Mouse (Mus musculus) forebrain, postnatal 0 days (tissue): ENCODE results near the gene Il13ra1. TPM values are rescaled to one million over a fixed set of nuclear protein-coding genes. Genes with fewer than 3 reads are reported as not detected.

Source experiments
- ATAC-seq: fragments of 200-750 bp; cut with Nextera tagmentation; 2 replicates; pipeline ENCODE4 v1.8.0; 2017; ENCODE audit warnings: mild to moderate bottlenecking, moderate library complexity
- DNase-seq: peaks from one replicate; pipeline ENCODE4 v3.0.0-alpha.2; 2015
- H3K27ac ChIP-seq: fragments of 300-500 bp; sonication (generic); 2 replicates; pipeline ENCODE4 v1.5.1; 2014; ENCODE audit warnings: low read depth, mild to moderate bottlenecking, antibody characterized with exemption, low read length, moderate library complexity, mixed read lengths
- H3K27me3 ChIP-seq: fragments of 300-500 bp; sonication (generic); 2 replicates; pipeline ENCODE4 v1.6.1; 2014; ENCODE audit warnings: mild to moderate bottlenecking, low read length, mixed read lengths; ENCODE audit not compliant: insufficient read depth
- H3K36me3 ChIP-seq: fragments of 300-500 bp; sonication (generic); 2 replicates; pipeline ENCODE4 v1.6.1; 2014; ENCODE audit warnings: mild to moderate bottlenecking, moderate library complexity; ENCODE audit not compliant: insufficient read depth
- H3K4me1 ChIP-seq: fragments of 300-500 bp; sonication (generic); 2 replicates; pipeline ENCODE4 v1.6.1; 2014; ENCODE audit warnings: antibody characterized with exemption; ENCODE audit not compliant: insufficient read depth
- H3K4me2 ChIP-seq: fragments of 300-500 bp; sonication (generic); 2 replicates; pipeline ENCODE4 v1.6.1; 2014; ENCODE audit warnings: low read depth, mild to moderate bottlenecking, moderate library complexity
- H3K4me3 ChIP-seq: fragments of 300-500 bp; sonication (generic); 2 replicates; pipeline ENCODE4 v1.5.1; 2014; ENCODE audit warnings: low read depth, low read length, mixed read lengths
- H3K9ac ChIP-seq: fragments of 300-500 bp; sonication (generic); 2 replicates; pipeline ENCODE4 v1.6.1; 2014; ENCODE audit warnings: mild to moderate bottlenecking
- H3K9me3 ChIP-seq: fragments of 300-500 bp; sonication (generic); 2 replicates; pipeline ENCODE4 v1.6.1; 2016; ENCODE audit warnings: low read length
- CTCF ChIP-seq: sonication (generic); IDR thresholded peaks from 2 replicates; pipeline ENCODE4 v1.5.1; 2016; ENCODE audit warnings: antibody characterized with exemption, control low read depth, low read depth
- WGBS: fragments of 180-500 bp; shearing (Covaris S2); extraction: QIAGEN DNeasy Blood & Tissue Kit; methylation state at CpG from one replicate; pipeline ENCODE4 v1.1.7; 2014; 5-methylcytosine and 5-hydroxymethylcytosine counted together
- polyA plus RNA-seq: library from polyadenylated mRNA; unstranded; fragments of >200 nt; fragmentation: Nextera tagmentation; extraction: Ambion mirVana; gene quantifications from 2 replicates; pipeline ENCODE4 v1.2.1, GENCODE M21; 2015
- total RNA-seq: library from RNA; depleted of rRNA; stranded (reverse); fragments of >200 nt; gene quantifications from 2 replicates; pipeline ENCODE4 v1.2.3, GENCODE M21; 2014

The Il13ra1 gene
- total and polyA plus RNA-seq, 2 experiments from 2014 or later: 6.7 to 10.5 TPM

GRCm38 (mm10) chrX:36146746-36147145, 34.8 kb downstream of the Il13ra1 start:
- Histone ChIP-seq H3K9ac (no peak overlapping the region), H3K27ac (no peak overlapping the region), H3K4me3 (no peak overlapping the region), H3K36me3 (no peaks in the 10 kb centered on the region), H3K4me2 (no peak overlapping the region), H3K9me3 (no peaks in the 10 kb centered on the region), H3K4me1 (no peaks in the 10 kb centered on the region), H3K27me3 (no peaks in the 10 kb centered on the region)
- TF ChIP-seq CTCF: no peak
- DNase-seq (no peak), ATAC-seq (no peak)
- 54% methylated on average over 4 of the region's 4 CpGs for WGBS

- Histone ChIP-seq H3K4me1 (no peaks in the 10 kb centered on the region), H3K9me3 (no peaks in the 10 kb centered on the region), H3K4me3 (no peak overlapping the region), H3K27ac (no peak overlapping the region), H3K4me2 (no peak overlapping the region), H3K36me3 (no peaks in the 10 kb centered on the region), H3K27me3 (no peaks in the 10 kb centered on the region), H3K9ac (no peak overlapping the region)
- DNase-seq: no peak
- no peak for TF ChIP-seq CTCF
- no peak for ATAC-seq
Observed at GRCm38 (mm10) chrX:36150100-36150499, 38.2 kb downstream of the Il13ra1 start.

GRCm38 (mm10) chrX:36156677-36157076, 44.8 kb downstream of the Il13ra1 start:
- ATAC-seq: no peak
- Histone ChIP-seq H3K9ac (no peak overlapping the region), H3K9me3 (no peaks in the 10 kb centered on the region), H3K27ac (no peak overlapping the region), H3K4me2 (no peak overlapping the region), H3K4me1 (no peaks in the 10 kb centered on the region), H3K36me3 (no peaks in the 10 kb centered on the region), H3K4me3 (no peak overlapping the region), H3K27me3 (no peaks in the 10 kb centered on the region)
- WGBS: 71% methylated on average over 2 of the region's 2 CpGs
- DNase-seq: no peak
- TF ChIP-seq CTCF: no peak

GRCm38 (mm10) chrX:36161567-36161966, 49.7 kb downstream of the Il13ra1 start:
- TF ChIP-seq CTCF: no peak
- WGBS: 32% methylated on average over 4 of the region's 4 CpGs
- no peaks in the 10 kb centered on the region for H3K27me3 ChIP-seq

GRCm38 (mm10) chrX:36183625-36184024, 71.7 kb downstream of the Il13ra1 start:
- Histone ChIP-seq H3K4me2 (no peak overlapping the region), H3K9ac (no peak overlapping the region), H3K27ac (no peak overlapping the region), H3K9me3 (no peaks in the 10 kb centered on the region), H3K27me3 (no peaks in the 10 kb centered on the region), H3K4me1 (no peaks in the 10 kb centered on the region), H3K4me3 (no peak overlapping the region), H3K36me3 (no peaks in the 10 kb centered on the region)
- peak; percentile 68 for TF ChIP-seq CTCF
- ATAC-seq: no peak
- peak; percentile 29 for DNase-seq

More at GRCm38 (mm10) chrX:36161567-36161966, 49.7 kb downstream of the Il13ra1 start:
- H3K9ac ChIP-seq: no peak overlapping the region
- H3K9me3 ChIP-seq: no peaks in the 10 kb centered on the region
- no peak overlapping the region for H3K4me3 ChIP-seq
- no peak overlapping the region for H3K4me2 ChIP-seq
- no peak overlapping the region for H3K27ac ChIP-seq
- H3K4me1 ChIP-seq: no peaks in the 10 kb centered on the region
- DNase-seq: peak; percentile 8
- ATAC-seq: no peak
- no peaks in the 10 kb centered on the region for H3K36me3 ChIP-seq

GRCm38 (mm10) chrX:36186036-36186435, 74.1 kb downstream of the Il13ra1 start:
- H3K27me3 ChIP-seq: no peaks in the 10 kb centered on the region
- no peak overlapping the region for H3K4me3 ChIP-seq
- TF ChIP-seq CTCF: no peak
- H3K9me3 ChIP-seq: no peaks in the 10 kb centered on the region
- H3K36me3 ChIP-seq: no peaks in the 10 kb centered on the region
- H3K4me1 ChIP-seq: no peaks in the 10 kb centered on the region
- no peak overlapping the region for H3K9ac ChIP-seq
- WGBS: 46% methylated on average over 5 of the region's 5 CpGs
- no peak for DNase-seq
- H3K4me2 ChIP-seq: no peak overlapping the region
- H3K27ac ChIP-seq: peak overlapping the region; percentile 57; the same call in 1 of the 2 replicates
- ATAC-seq: peak; percentile 64; the same call in 1 of the 2 replicates

GRCm38 (mm10) chrX:36186443-36186842, 74.5 kb downstream of the Il13ra1 start:
- 24% methylated on average over 6 of the region's 6 CpGs for WGBS
- Histone ChIP-seq H3K36me3 (no peaks in the 10 kb centered on the region), H3K4me3 (no peak overlapping the region), H3K4me1 (no peaks in the 10 kb centered on the region), H3K4me2 (no peak overlapping the region), H3K9me3 (no peaks in the 10 kb centered on the region), H3K27ac (peak overlapping the region; percentile 57; the same call in 1 of the 2 replicates), H3K27me3 (no peaks in the 10 kb centered on the region), H3K9ac (no peak overlapping the region)
- ATAC-seq (peak; percentile 92), DNase-seq (peak; percentile 38)
- no peak for TF ChIP-seq CTCF
